ENCODE assay signal across 21 mouse cellular contexts in genomic region chr14:23771794-23772193, GRCm38 (mm10).
A peak's percentile ranks its signal among the peaks of the same experiment; 100 is the strongest.
DNase-seq lines count a peak whose midpoint lies in the region.
"Had no signal": no experiment of that assay in that cellular context is flagged by ENCODE, and none has a peak within 500 bp of the region (broad histone marks: within the 10 kb centered on the region; RNA-seq: fewer than 3 reads in every experiment).

No protein-coding gene starts in this region.

- no peak overlapping the region for H3K4me3 ChIP-seq in heart, embryonic 10.5 days
- H3K4me3 ChIP-seq: embryonic facial prominence, embryonic 12.5 days; embryonic facial prominence, embryonic 15.5 days; heart, embryonic 12.5 days; heart, embryonic 15.5 days had no signal

- peak; percentile 34 to 55 for DNase-seq in adrenal gland, adult (ENCODE audit: inconsistent age in 2 of 2, low spot score in 1 of 2)
- DNase-seq in adrenal gland, postnatal 10 days: no peak
- DNase-seq in heart, adult 11 months: peak; percentile 92
- no peak for DNase-seq in heart, embryonic 10.5 days (ENCODE audit: low spot score)
- DNase-seq in heart, adult 9 months (ENCODE audit: low spot score in 2 of 2): peak; percentile 10 to 27
- DNase-seq in heart, postnatal 14 days: no peak
- peak; percentile 36 for DNase-seq in skeletal muscle tissue, adult 2 months (ENCODE audit: low read depth, low spot score)
- DNase-seq: adrenal gland, postnatal 14 days; cerebellum, adult 11 months; cerebellum, adult 2 months; cerebellum, adult 9-11 months; cerebellum, postnatal 25 days; forebrain, postnatal 0 days; gastrocnemius, postnatal 10 days; kidney, adult 18-20 months had no signal

- H3K9me3 ChIP-seq in heart, embryonic 10.5 days: no peaks in the 10 kb centered on the region
- H3K9me3 ChIP-seq: embryonic facial prominence, embryonic 12.5 days; embryonic facial prominence, embryonic 15.5 days; heart, embryonic 12.5 days; heart, embryonic 15.5 days had no signal

- peaks cover 4% of the 10 kb centered on the region; the same call in 1 of the 2 replicates for H3K4me1 ChIP-seq in heart, embryonic 10.5 days
- H3K4me1 ChIP-seq: embryonic facial prominence, embryonic 12.5 days; embryonic facial prominence, embryonic 15.5 days; heart, embryonic 15.5 days had no signal

- WGBS in heart, embryonic 10.5 days: 63% methylated on average over 1 of the region's 1 CpGs

- no peak overlapping the region for H3K27ac ChIP-seq in heart, embryonic 10.5 days
- H3K27ac ChIP-seq: embryonic facial prominence, embryonic 12.5 days; embryonic facial prominence, embryonic 15.5 days; heart, embryonic 15.5 days; hindbrain, embryonic 14.5 days; hindbrain, postnatal 0 days had no signal

- H3K36me3 ChIP-seq in heart, embryonic 10.5 days: no peaks in the 10 kb centered on the region
- H3K36me3 ChIP-seq: embryonic facial prominence, embryonic 12.5 days; embryonic facial prominence, embryonic 15.5 days; heart, embryonic 12.5 days; heart, embryonic 15.5 days had no signal

- intact Hi-C loops in heart, postnatal 14 days (cut with DNase I): no loop called here

- no peaks in the 10 kb centered on the region for H3K27me3 ChIP-seq in heart, embryonic 10.5 days (ENCODE audit: insufficient read depth, poor library complexity, severe bottlenecking)
- H3K27me3 ChIP-seq: embryonic facial prominence, embryonic 12.5 days; embryonic facial prominence, embryonic 15.5 days had no signal

Comparison
In these comparisons a context has a peak if more than half of its experiments do, and no peak if none do; other contexts are left out.
1. DNase-seq: peak in adrenal gland, adult (2 of 2), heart, adult 11 months (single experiment), heart, adult 9 months (2 of 2) and skeletal muscle tissue, adult 2 months (single experiment); none in adrenal gland, postnatal 10 days (single experiment), heart, embryonic 10.5 days (single experiment) and heart, postnatal 14 days (0 of 2).